Mouse (Mus musculus) thymus, adult 2 months (tissue): ENCODE measurements around the gene Rmdn3. TPM values are rescaled to one million over a fixed set of nuclear protein-coding genes. Genes with fewer than 3 reads are reported as not detected.
A peak's percentile ranks its signal among the peaks of the same experiment; 100 is the strongest.

Experiments used
- DNase-seq: peaks from one replicate; pipeline ENCODE4 v3.0.0; 2021
- H3K27ac ChIP-seq: fragments of 200-500 bp; 2 replicates; pipeline ENCODE4 v1.5.1; 2012; ENCODE audit warnings: low read length, control low read depth; ENCODE audit not compliant: control insufficient read depth, insufficient read depth
- H3K27me3 ChIP-seq: fragments of 200-500 bp; 2 replicates; pipeline ENCODE4 v1.6.1; 2012; ENCODE audit warnings: mild to moderate bottlenecking, low read length, moderate library complexity, mixed read lengths; ENCODE audit not compliant: control insufficient read depth, insufficient read depth
- H3K36me3 ChIP-seq: fragments of 200-500 bp; 2 replicates; pipeline ENCODE4 v1.6.1; 2012; ENCODE audit warnings: mild to moderate bottlenecking, low read length, moderate library complexity; ENCODE audit not compliant: control insufficient read depth, insufficient read depth
- H3K4me1 ChIP-seq: fragments of 200-500 bp; replicated peaks from 2 replicates; pipeline ENCODE4 v1.6.1; 2012; ENCODE audit warnings: low read length; ENCODE audit not compliant: control insufficient read depth, insufficient read depth
- H3K4me3 ChIP-seq: fragments of 200-500 bp; 2 replicates; pipeline ENCODE4 v1.5.1; 2012; ENCODE audit warnings: mild to moderate bottlenecking, low read length, control low read depth, moderate library complexity; ENCODE audit not compliant: control insufficient read depth, insufficient read depth
- CTCF ChIP-seq: fragments of 200-500 bp; IDR thresholded peaks from 2 replicates; pipeline ENCODE4 v1.5.1; 2012; ENCODE audit warnings: mild to moderate bottlenecking, control low read depth, low read length, moderate library complexity, borderline replicate concordance; ENCODE audit not compliant: control insufficient read depth, poor library complexity, insufficient read depth; ENCODE audit errors: extremely low read depth
- POLR2A ChIP-seq: fragments of 200-500 bp; IDR thresholded peaks from 2 replicates; pipeline ENCODE4 v1.6.1; 2012; ENCODE audit warnings: mild to moderate bottlenecking, low read length, control low read depth, moderate library complexity; ENCODE audit not compliant: control insufficient read depth, poor library complexity, insufficient read depth; ENCODE audit errors: extremely low read depth
- WGBS: fragments of 180-500 bp; shearing (Covaris S2); methylation state at CpG from one replicate; pipeline ENCODE4 v1.1.7; 2018; 5-methylcytosine and 5-hydroxymethylcytosine counted together
- polyA plus RNA-seq: library from polyadenylated mRNA; depleted of rRNA; stranded (reverse); fragments of >200 nt; gene quantifications from 2 replicates; pipeline ENCODE4 v1.2.3, GENCODE M21; 2012; rRNA removed

Rmdn3 gene
- 19.3 and 21.6 TPM in 2 replicates for polyA plus RNA-seq

- H3K27me3 ChIP-seq: no peaks in the 10 kb centered on the region
- H3K36me3 ChIP-seq: peaks cover 3% of the 10 kb centered on the region; the same call in 1 of the 2 replicates
- H3K27ac ChIP-seq: no peak within 1 kb of the TSS
- peaks cover 7% of the 10 kb centered on the region; the same call in 1 of the 2 replicates for H3K4me1 ChIP-seq
- peak; percentile 94 for DNase-seq
- H3K4me3 ChIP-seq: peak within 1 kb of the TSS; percentile 86
- TF ChIP-seq POLR2A (peak; percentile 51), CTCF (no peak)
- 1% methylated on average over 57 of the region's 57 CpGs for WGBS
Observed at GRCm38 (mm10) chr2:119156681-119157572, at the start of gene Rmdn3. Gene Rmdn3, minus strand, starts transcription at chr2:119157034.

GRCm38 (mm10) chr2:119203871-119204460 is 47.1 kb upstream of the Rmdn3 start:
- no peak overlapping the region for H3K27ac ChIP-seq
- 91% methylated on average over 4 of the region's 4 CpGs for WGBS

GRCm38 (mm10) chr2:119202914-119203453 is 46.1 kb upstream of the Rmdn3 start:
- H3K4me1 ChIP-seq: peaks cover 2% of the 10 kb centered on the region
- H3K27me3 ChIP-seq: no peaks in the 10 kb centered on the region
- no peak overlapping the region for H3K4me3 ChIP-seq
- H3K36me3 ChIP-seq: no peaks in the 10 kb centered on the region
- 83% methylated on average over 5 of the region's 5 CpGs for WGBS
- H3K27ac ChIP-seq: no peak overlapping the region
- no peak for TF ChIP-seq POLR2A
- TF ChIP-seq CTCF: no peak
- DNase-seq: no peak

More at GRCm38 (mm10) chr2:119203871-119204460, 47.1 kb upstream of the Rmdn3 start:
- no peak for DNase-seq
- Histone ChIP-seq H3K27me3 (no peaks in the 10 kb centered on the region), H3K36me3 (no peaks in the 10 kb centered on the region), H3K4me3 (no peak overlapping the region), H3K4me1 (peaks cover 2% of the 10 kb centered on the region)
- TF ChIP-seq CTCF (no peak), POLR2A (no peak)

DNA sequence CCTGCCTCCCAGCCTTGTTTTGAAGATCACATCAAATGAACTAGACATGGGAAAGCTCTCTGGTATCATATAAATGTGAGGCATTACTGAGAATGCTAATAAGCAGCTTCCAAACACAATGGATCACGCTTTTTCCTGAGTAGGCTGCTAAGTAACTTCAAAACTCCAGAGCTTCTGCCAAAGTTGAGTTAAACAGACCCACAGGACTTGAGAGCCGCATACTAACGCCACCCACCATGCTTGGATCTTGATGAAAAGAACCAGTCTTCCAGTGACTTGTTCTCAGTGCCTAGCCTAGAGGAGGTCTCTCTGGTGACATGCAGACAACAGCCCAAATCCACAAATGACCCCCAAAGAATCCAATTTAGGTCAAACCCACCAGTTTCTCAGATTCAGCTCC is 42.1 kb upstream of the Rmdn3 start:
- Histone ChIP-seq H3K27me3 (no peaks in the 10 kb centered on the region), H3K27ac (no peak overlapping the region), H3K4me3 (no peak overlapping the region), H3K4me1 (peaks cover 5% of the 10 kb centered on the region), H3K36me3 (no peaks in the 10 kb centered on the region)
- TF ChIP-seq POLR2A (no peak), CTCF (no peak)
- 95% methylated on average over 3 of the region's 3 CpGs for WGBS
- DNase-seq: no peak

- H3K27me3 ChIP-seq: no peaks in the 10 kb centered on the region
- 94% methylated on average over 1 of the region's 1 CpGs for WGBS
- DNase-seq: no peak
- no peaks in the 10 kb centered on the region for H3K36me3 ChIP-seq
- no peak overlapping the region for H3K4me3 ChIP-seq
- H3K27ac ChIP-seq: no peak overlapping the region
- peaks cover 5% of the 10 kb centered on the region for H3K4me1 ChIP-seq
- TF ChIP-seq POLR2A: no peak
- no peak for TF ChIP-seq CTCF
Observed at GRCm38 (mm10) chr2:119198049-119198448, 41.2 kb upstream of the Rmdn3 start.

DNA sequence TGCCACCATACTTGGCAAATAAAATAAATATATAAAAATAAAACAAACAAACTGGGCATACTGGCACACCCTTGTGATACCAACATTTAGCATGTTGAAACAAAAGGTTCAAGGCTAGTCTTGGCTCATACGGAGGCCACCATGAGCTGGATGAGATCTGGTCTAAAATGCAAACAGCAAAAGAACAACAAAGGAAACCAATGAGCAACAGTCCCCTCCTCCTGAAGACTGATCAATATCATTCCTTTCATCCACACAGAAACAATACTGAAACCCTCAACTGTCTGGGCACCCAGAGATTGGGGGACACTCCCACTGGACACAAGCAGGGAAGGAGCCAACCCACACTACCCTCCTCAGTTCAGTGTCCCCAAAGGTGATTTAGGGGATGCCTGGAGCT is 40.7 kb upstream of the Rmdn3 start:
- whole genome bisulfite sequencing: 96% methylated on average over 1 of the region's 1 CpGs
- TF ChIP-seq POLR2A (no peak), CTCF (no peak)
- Histone ChIP-seq H3K27me3 (no peaks in the 10 kb centered on the region), H3K36me3 (no peaks in the 10 kb centered on the region), H3K4me3 (no peak overlapping the region), H3K27ac (no peak overlapping the region), H3K4me1 (peaks cover 5% of the 10 kb centered on the region)
- no peak for DNase-seq
